Mouse (Mus musculus): ENCODE data around the gene Eml5. TPM values are rescaled to one million over a fixed set of nuclear protein-coding genes. Genes with fewer than 3 reads are reported as not detected.

The Eml5 gene
- polyA plus RNA-seq (2015; fragmentation: Illumina TruSeq; extraction: RNeasy Lipid Tissue Mini Kit (QIAGEN cat#74804); ENCODE audit: low read depth, low replicate concordance) = 67.4 TPM

DNA sequence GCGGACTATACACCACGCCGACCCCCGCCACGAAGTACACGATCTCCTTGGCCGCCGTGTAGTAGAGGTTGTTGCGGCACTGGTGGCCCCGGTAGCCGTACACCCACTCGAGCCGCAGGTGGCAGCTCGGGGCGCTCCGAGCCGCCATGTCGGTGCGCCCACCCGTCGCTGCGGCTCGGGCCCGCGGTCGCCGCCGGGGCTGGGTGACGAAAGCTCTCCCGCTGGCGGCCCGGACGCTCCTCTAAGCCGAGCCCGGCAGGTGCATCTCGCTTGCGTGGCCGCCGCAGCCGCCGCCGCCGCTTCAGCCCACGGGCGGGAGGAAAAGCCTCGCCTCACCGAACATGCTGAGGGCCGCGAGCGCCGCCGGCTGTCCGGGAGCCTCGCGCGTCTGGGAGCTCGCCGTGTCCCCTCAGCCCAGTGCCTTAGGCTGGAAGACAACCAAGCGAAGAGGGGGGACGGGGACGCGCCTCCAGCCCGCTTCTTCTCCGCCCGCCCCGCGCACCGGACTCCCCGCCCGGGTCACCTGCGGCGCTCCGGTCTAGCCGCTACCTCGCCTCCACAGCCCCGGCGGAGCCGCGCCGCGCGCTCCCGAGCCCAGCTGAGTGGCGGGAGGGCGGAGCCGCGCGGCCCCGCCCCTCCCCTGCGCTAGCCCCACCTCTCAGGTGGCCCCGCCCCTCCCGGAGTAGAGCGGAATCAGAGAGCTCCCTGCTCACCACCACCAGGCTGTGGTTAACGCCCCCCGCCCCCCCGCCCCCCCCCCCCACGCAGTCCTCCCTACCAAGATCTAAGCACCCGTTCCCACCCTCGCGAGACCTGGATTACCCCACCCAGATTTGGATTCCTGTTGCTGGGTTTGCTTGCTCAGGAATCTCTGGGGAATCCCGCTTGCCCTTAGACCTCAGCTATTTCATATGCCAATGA lies at the start of gene Eml5:
TSS of gene Eml5 (minus strand) at position 604 of the 921 bp plus-strand sequence.

DNA sequence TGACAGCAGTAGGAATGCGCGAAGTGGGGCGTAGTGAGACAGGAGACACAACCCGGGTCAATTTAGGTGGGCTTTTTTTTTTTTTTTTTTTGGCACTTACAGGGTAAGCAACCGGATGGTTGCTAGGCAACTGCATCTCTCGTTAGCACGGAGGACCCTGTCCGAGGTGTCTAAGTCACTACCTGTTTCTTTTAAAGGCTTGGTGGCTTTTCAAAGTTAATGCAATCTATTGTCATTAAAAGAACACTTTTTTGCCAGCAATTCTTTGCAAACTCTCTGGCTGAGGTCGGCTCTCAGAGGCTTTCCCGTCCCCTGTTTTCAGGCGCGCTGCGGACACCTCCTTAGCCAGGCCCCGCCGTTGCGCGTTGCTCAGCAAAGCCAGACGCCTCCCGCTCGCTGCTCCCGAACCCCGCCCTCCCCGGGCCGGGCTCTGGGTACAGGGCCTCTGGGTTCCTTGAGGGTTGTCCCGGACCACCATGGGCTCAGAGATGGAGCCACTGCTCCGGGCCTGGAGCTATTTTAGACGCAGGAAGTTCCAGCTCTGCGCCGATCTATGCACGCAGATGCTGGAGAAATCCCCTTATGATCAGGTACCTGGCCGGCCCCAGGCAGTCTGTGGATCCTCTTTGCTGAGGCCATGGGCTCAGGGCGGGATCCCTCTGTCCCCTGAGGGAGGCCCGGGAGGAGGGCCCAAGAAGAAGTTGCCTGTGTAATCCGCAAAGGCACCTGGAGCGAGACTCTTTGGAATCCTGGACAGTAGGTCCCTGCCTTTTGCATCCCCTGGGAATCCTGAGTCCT lies 19.1 kb upstream of the Eml5 start, which contains the start of gene Ttc8:
TSS of gene Ttc8 (plus strand) at position 381 of the 798 bp plus-strand sequence.

DNA sequence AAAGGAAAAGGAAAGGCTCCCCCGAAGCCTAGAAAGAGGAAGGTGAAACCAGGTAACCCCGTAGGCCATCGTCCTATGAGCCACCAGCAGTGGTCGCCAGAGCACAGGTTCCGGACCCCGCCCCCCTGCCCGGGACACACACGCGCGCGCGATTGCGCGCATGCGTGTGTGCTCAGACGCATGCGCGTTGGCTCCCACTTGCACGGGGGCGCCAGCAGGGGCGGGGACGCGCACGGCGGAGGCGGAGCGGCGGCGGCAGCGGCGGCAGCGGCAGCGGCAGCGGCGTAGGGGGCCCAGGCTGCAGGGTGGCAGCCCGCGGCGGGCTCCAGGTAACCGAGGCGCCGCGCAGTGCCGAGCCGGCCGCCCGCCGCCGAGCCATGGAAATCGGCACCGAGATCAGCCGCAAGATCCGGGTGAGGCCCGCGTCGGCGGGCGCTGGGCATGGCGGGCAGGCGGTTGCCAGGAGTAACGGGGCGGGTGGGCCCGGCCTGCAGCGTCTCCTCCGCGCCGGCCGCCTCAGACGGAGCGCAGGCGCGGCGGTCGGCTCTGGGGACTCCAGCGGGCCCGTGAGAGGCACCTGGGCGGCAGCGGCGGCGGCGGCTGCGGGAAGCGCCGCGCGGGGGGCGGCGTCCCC lies 154.4 kb downstream of the Eml5 start, which contains the start of gene Zc3h14:
TSS of gene Zc3h14 (plus strand) at position 219 of the 634 bp plus-strand sequence.

DNA sequence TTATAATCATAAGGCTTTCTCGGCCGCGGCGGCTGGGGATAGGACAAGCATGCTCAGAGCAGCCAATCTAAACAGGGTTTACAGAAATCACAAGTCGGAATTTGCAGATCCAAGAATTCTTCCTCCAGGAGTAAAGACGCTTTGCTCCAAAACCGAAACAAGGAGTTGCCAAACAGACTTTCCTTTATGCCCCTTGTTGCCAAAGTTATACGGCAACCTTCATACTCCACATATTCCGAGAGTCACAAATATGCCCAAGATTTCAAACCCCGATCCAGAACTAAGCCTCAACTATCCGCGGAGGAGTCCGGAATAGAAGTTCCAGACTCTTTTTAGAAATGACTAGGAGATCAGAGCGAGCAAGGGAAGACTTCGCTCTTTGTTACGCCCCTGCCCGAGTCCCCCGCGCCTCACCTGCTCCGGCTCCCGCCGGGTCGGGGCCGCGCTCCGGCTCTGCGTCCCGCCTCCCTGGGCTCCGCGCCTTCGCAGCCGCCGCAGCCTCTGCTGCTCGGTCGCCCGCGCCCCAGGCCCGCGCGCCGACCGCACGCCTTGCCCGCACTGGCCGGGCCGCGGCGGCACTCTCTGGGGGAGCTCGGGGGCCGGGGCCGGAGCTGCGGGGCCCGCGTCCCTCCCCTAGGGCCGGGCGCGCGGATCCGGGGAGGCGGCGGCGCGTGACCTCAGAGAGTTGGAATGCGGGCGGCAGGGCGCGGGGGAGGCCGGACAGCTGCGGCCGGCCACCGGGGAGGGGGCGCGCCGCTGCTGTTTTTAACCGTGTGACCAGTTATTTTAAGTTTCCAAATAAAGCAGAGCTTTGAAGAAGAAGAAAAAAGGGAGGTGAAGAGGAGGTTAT lies 164.1 kb downstream of the Eml5 start, which contains the start of gene Ptpn21:
TSS of gene Ptpn21 (minus strand) at position 455 of the 850 bp plus-strand sequence.

Other genes with a start within 250 kb of the Eml5 start
- 4.2 TPM for gene Ptpn21, start 164.1 kb downstream of the Eml5 start, polyA plus RNA-seq (2015; fragmentation: Illumina TruSeq; extraction: RNeasy Lipid Tissue Mini Kit (QIAGEN cat#74804); ENCODE audit: low read depth, low replicate concordance)
- 80.7 TPM for gene Zc3h14, start 154.5 kb downstream of the Eml5 start, polyA plus RNA-seq (2015; fragmentation: Illumina TruSeq; extraction: RNeasy Lipid Tissue Mini Kit (QIAGEN cat#74804); ENCODE audit: low read depth, low replicate concordance)
- 30.8 TPM for gene Ttc8, start 19.1 kb upstream of the Eml5 start, polyA plus RNA-seq (2015; fragmentation: Illumina TruSeq; extraction: RNeasy Lipid Tissue Mini Kit (QIAGEN cat#74804); ENCODE audit: low read depth, low replicate concordance)

Measured in brain, adult 10 weeks (tissue).